In the genomic region with DNA sequence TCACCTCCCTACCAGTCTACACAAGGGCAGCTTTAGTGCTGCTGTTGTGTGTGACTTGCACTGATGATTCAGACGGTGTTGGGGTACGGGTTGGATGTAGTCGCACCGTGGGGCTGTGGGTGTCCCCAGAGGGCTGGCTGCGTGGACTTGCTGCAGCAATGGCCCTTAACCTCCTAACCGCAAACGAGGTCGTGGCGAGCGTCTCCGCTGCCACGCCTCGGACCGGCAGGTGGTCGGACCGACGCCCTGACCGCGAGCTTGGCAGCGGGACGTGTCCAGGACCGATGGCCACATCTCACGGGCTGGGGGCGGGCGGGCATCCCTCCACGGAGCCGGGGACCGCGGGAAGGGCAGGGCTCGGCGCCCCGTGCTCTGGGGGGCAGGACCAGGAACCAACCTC, we compare ENCODE assay signal across 8 mouse cellular contexts. TPM values are rescaled to one million over a fixed set of nuclear protein-coding genes. Genes with fewer than 3 reads are reported as not detected.
A peak's percentile ranks its signal among the peaks of the same experiment; 100 is the strongest.
DNase-seq lines count a peak whose midpoint lies in the region; ATAC-seq and TF ChIP-seq lines count a peak whose summit lies in the region.

No protein-coding gene starts in this region.

- peak overlapping the region; percentile 92 for H3K4me2 ChIP-seq in heart, embryonic 16.5 days (ENCODE audit: low read depth, low read length)
- H3K4me2 ChIP-seq in midbrain, embryonic 11.5 days: peak overlapping the region; percentile 71

- under 1% methylated on average over 32 of the region's 32 CpGs for WGBS in lung, adult 2 months
- WGBS in heart, embryonic 16.5 days: under 1% methylated on average over 32 of the region's 32 CpGs
- 0% methylated on average over 32 of the region's 32 CpGs for WGBS in midbrain, embryonic 11.5 days

- H3K9me3 ChIP-seq in heart, embryonic 16.5 days (replicated peaks; ENCODE audit: control insufficient read depth, low read length): peaks cover 4% of the 10 kb centered on the region; the same call in 1 of the 2 replicates
- H3K9me3 ChIP-seq in midbrain, embryonic 11.5 days (ENCODE audit: control insufficient read depth, low read length): no peaks in the 10 kb centered on the region

- TF ChIP-seq CTCF in lung, adult 2 months (IDR thresholded peaks at IDR 0.05; ENCODE audit: insufficient read depth, low read length): no peak

- H3K9ac ChIP-seq in heart, embryonic 16.5 days (ENCODE audit: low read length): peak overlapping the region; percentile 79
- peak overlapping the region; percentile 92 for H3K9ac ChIP-seq in midbrain, embryonic 11.5 days (ENCODE audit: low read length)

- peak; percentile 19; the same call in 1 of the 2 replicates for ATAC-seq in heart, embryonic 16.5 days (replicated peaks; ENCODE audit: extremely low read depth, insufficient read depth, low FRiP score)
- peak; percentile 77 for ATAC-seq in midbrain, embryonic 11.5 days (ENCODE audit: low FRiP score)

- no peaks in the 10 kb centered on the region; the same call in none of the 2 replicates for H3K4me1 ChIP-seq in lung, adult 2 months (ENCODE audit: control insufficient read depth, insufficient read depth, low read length)
- H3K4me1 ChIP-seq in heart, embryonic 16.5 days (ENCODE audit: control insufficient read depth, insufficient read depth, low read length): peaks cover 3% of the 10 kb centered on the region; the same call in 1 of the 2 replicates
- no peaks in the 10 kb centered on the region for H3K4me1 ChIP-seq in midbrain, embryonic 11.5 days (ENCODE audit: control insufficient read depth, insufficient read depth, low read length)

- peak overlapping the region; percentile 98 for H3K4me3 ChIP-seq in lung, adult 2 months (replicated peaks; ENCODE audit: extremely low read depth, low read depth, low read length)
- peak overlapping the region; percentile 78 for H3K4me3 ChIP-seq in heart, embryonic 16.5 days (ENCODE audit: low read length)
- peak overlapping the region; percentile 86 for H3K4me3 ChIP-seq in midbrain, embryonic 11.5 days (ENCODE audit: low read depth, low read length)

- no peak for TF ChIP-seq POLR2A in lung, adult 2 months (IDR thresholded peaks at IDR 0.05; ENCODE audit: borderline replicate concordance, extremely low read depth, low read depth, low read length)

- peak overlapping the region; percentile 90 for H3K27ac ChIP-seq in heart, embryonic 16.5 days (ENCODE audit: low read length)
- peak overlapping the region; percentile 84 for H3K27ac ChIP-seq in midbrain, embryonic 11.5 days (ENCODE audit: low read depth, low read length)

- H3K36me3 ChIP-seq in heart, embryonic 16.5 days (ENCODE audit: control insufficient read depth, insufficient read depth): peaks cover 6% of the 10 kb centered on the region; the same call in 1 of the 2 replicates
- H3K36me3 ChIP-seq in midbrain, embryonic 11.5 days (ENCODE audit: control insufficient read depth, insufficient read depth, low read length): no peaks in the 10 kb centered on the region
- peaks cover 5% of the 10 kb centered on the region; the same call in 1 of the 2 replicates for H3K36me3 ChIP-seq in splenic B cell, adult 2 months (ENCODE audit: control insufficient read depth, insufficient read depth, low read length, poor library complexity, severe bottlenecking)

- no peaks in the 10 kb centered on the region for H3K27me3 ChIP-seq in heart, embryonic 16.5 days (ENCODE audit: control insufficient read depth, insufficient read depth, low read length)
- H3K27me3 ChIP-seq in midbrain, embryonic 11.5 days (ENCODE audit: control insufficient read depth, insufficient read depth, low read length): no peaks in the 10 kb centered on the region
- no peaks in the 10 kb centered on the region for H3K27me3 ChIP-seq in splenic B cell, adult 2 months (ENCODE audit: control insufficient read depth, insufficient read depth, low read length, poor library complexity, severe bottlenecking)

- no peak for DNase-seq in lung, adult 2 months
- DNase-seq in lung, postnatal 4 days: no peak
- DNase-seq in Muller cell, postnatal 12 days (ENCODE audit: inconsistent ontology term): peak; percentile 71
- DNase-seq in embryo, embryonic 11 days: peak; percentile 55
- peak; percentile 21 to 44 for DNase-seq in layer of hippocampus, postnatal 25 days (ENCODE audit: extremely low spot score in 1 of 2, low spot score in 1 of 2)
- peak; percentile 93 for DNase-seq in midbrain, embryonic 11.5 days (ENCODE audit: low spot score, missing footprints)
- DNase-seq in splenic B cell, adult 2 months (ENCODE audit: low read depth, low spot score): peak; percentile 56

RNA-seq across cellular contexts. Expression of gene C2cd5, which starts 0.7 kb away (rescaled TPM):
- 10.1 and 16.7 TPM in 2 replicates for polyA plus RNA-seq in lung, adult 2 months (2012; rRNA removed)
- 19.9 and 23.7 TPM in 2 replicates for polyA plus RNA-seq in heart, embryonic 16.5 days (2015; fragmentation: Nextera tagmentation; extraction: Ambion mirVana)
- total RNA-seq in layer of hippocampus, postnatal 25 days (2021): 10 to 100 TPM; 76.5 to 92.8 TPM
- 29.1 and 29.2 TPM in 2 replicates for polyA plus RNA-seq in midbrain, embryonic 11.5 days (2014; fragmentation: Nextera tagmentation; extraction: Ambion mirVana)

Comparison
In these comparisons a context has a peak if more than half of its experiments do, and no peak if none do; other contexts are left out.
1. DNase-seq: peak in Muller cell, postnatal 12 days (single experiment), embryo, embryonic 11 days (single experiment), layer of hippocampus, postnatal 25 days (2 of 2), midbrain, embryonic 11.5 days (single experiment) and splenic B cell, adult 2 months (single experiment); none in lung, adult 2 months (single experiment) and lung, postnatal 4 days (0 of 2).
2. Peak in every context shown above with its lines, with median percentiles within 50 percentile points of each other: H3K4me3 ChIP-seq.